Mouse (Mus musculus) stomach, embryonic 15.5 days (tissue): Measurements from ENCODE around the gene Ccnt2. TPM values are rescaled to one million over a fixed set of nuclear protein-coding genes. Genes with fewer than 3 reads are reported as not detected.

Experiments used
- ATAC-seq: fragments of 200-750 bp; cut with Nextera tagmentation; 2 replicates; pipeline ENCODE4 v1.8.0; 2017; ENCODE audit warnings: low read depth, moderate number of reproducible peaks, moderate TSS enrichment; ENCODE audit not compliant: insufficient read depth, low FRiP score
- H3K27ac ChIP-seq: fragments of 300-500 bp; sonication (generic); 2 replicates; pipeline ENCODE4 v1.5.1; 2015; ENCODE audit warnings: mild to moderate bottlenecking, inconsistent platforms
- H3K27me3 ChIP-seq: fragments of 300-500 bp; sonication (generic); replicated peaks from 2 replicates; pipeline ENCODE4 v1.6.1; 2015; ENCODE audit warnings: inconsistent platforms
- H3K36me3 ChIP-seq: fragments of 300-500 bp; sonication (generic); 2 replicates; pipeline ENCODE4 v1.6.1; 2015; ENCODE audit warnings: inconsistent platforms
- H3K4me1 ChIP-seq: fragments of 300-500 bp; sonication (generic); 2 replicates; pipeline ENCODE4 v1.6.1; 2015; ENCODE audit warnings: inconsistent platforms
- H3K4me2 ChIP-seq: fragments of 300-500 bp; sonication (generic); 2 replicates; pipeline ENCODE4 v1.6.1; 2015; ENCODE audit warnings: mild to moderate bottlenecking, inconsistent platforms
- H3K4me3 ChIP-seq: fragments of 300-500 bp; sonication (generic); replicated peaks from 2 replicates; pipeline ENCODE4 v1.5.1; 2015; ENCODE audit warnings: inconsistent platforms
- H3K9ac ChIP-seq: fragments of 300-500 bp; sonication (generic); 2 replicates; pipeline ENCODE4 v1.6.1; 2015; ENCODE audit warnings: inconsistent platforms
- H3K9me3 ChIP-seq: fragments of 300-500 bp; sonication (generic); 2 replicates; pipeline ENCODE4 v1.6.1; 2016; ENCODE audit warnings: inconsistent platforms
- WGBS: fragments of 180-500 bp; shearing (Covaris S2); methylation state at CpG from one replicate; pipeline ENCODE4 v1.1.7; 2015; 5-methylcytosine and 5-hydroxymethylcytosine counted together
- polyA plus RNA-seq: library from polyadenylated mRNA; unstranded; fragments of >200 nt; fragmentation: Nextera tagmentation; extraction: Ambion mirVana; gene quantifications from 2 replicates; pipeline ENCODE4 v1.2.1, GENCODE M21; 2015

Gene Ccnt2
- polyA plus RNA-seq, 1 experiment from 2014 or later: 73.5 TPM

DNA sequence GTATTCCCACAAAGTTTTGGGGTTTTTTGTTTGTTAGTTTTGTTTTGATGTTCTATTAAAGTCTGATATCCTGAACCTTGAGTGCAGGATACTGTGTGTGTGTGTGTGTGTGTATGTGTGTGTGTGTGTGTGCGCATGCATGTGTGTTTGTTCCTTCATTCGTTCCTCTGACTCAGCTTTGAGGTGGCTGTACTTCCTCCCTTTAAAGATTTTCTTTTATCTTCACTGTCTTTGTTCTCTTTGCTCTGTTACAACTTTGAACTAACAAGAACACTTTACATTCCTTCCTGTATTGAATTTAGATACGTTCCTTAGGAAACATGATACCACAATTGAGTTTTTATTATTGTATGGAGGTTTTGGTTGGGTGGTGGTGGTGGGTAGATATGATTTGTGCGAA, 22.4 kb downstream of the Ccnt2 start:
- H3K4me2 ChIP-seq: no peak overlapping the region
- no peak overlapping the region for H3K4me3 ChIP-seq
- H3K27ac ChIP-seq: no peak overlapping the region
- H3K9ac ChIP-seq: no peak overlapping the region
- 64% methylated on average over 4 of the region's 4 CpGs for WGBS
- 0 out of 2 replicates have a peak, but pooled peaks have one; percentile 22 for ATAC-seq
- H3K36me3 ChIP-seq: peaks cover 10% of the 10 kb centered on the region; the same call in 1 of the 2 replicates
- no peaks in the 10 kb centered on the region for H3K9me3 ChIP-seq
- H3K27me3 ChIP-seq: no peaks in the 10 kb centered on the region
- H3K4me1 ChIP-seq: no peaks in the 10 kb centered on the region

DNA sequence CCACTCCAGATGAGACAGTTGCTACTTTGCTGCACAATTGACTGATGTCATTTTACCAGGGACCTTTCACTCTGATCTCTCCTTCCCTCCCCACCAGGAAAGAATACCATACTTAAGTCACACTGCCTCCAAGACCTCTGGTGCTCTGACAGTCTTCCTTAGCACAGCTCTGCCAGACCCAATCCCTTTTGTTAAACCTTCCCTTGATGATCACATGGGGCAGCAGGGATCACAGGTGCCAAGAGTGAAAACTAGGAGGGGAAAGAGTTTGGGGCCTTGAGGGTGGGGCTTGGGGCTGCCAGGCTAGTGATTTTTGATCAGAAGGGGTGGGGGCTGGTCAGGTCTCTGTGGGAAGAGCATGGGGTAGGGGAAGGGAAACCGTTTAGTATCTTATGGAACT, 22.8 kb downstream of the Ccnt2 start:
- Histone ChIP-seq H3K27ac (no peak overlapping the region), H3K4me1 (no peaks in the 10 kb centered on the region), H3K4me3 (no peak overlapping the region), H3K36me3 (peaks cover 13% of the 10 kb centered on the region; the same call in 1 of the 2 replicates), H3K9ac (no peak overlapping the region), H3K27me3 (no peaks in the 10 kb centered on the region), H3K4me2 (no peak overlapping the region), H3K9me3 (no peaks in the 10 kb centered on the region)
- WGBS: 55% methylated on average over 1 of the region's 1 CpGs
- ATAC-seq: 0 out of 2 replicates have a peak, but pooled peaks have one; percentile 4

DNA sequence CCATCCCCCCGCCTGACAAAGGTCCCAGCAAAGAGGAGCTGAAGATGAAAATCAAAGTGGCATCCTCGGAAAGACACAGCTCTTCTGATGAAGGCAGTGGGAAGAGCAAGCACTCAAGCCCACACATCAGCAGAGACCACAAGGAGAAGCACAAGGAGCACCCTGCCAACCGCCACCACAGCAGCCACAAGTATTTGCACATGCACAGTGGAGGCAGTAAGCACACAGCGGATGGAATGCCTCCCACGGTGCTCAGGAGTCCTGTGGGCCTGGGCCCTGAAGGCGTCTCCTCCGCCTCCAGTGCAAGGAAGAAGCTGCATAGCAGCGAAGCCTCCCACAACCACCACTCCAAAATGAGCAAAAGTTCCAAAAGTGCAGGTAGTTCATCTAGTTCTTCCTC, 29.0 kb downstream of the Ccnt2 start:
- H3K4me1 ChIP-seq: no peaks in the 10 kb centered on the region
- no peak overlapping the region for H3K9ac ChIP-seq
- H3K4me2 ChIP-seq: no peak overlapping the region
- no peak overlapping the region for H3K27ac ChIP-seq
- H3K9me3 ChIP-seq: no peaks in the 10 kb centered on the region
- peaks cover 41% of the 10 kb centered on the region for H3K36me3 ChIP-seq
- WGBS: 90% methylated on average over 8 of the region's 8 CpGs
- no peaks in the 10 kb centered on the region for H3K27me3 ChIP-seq
- ATAC-seq: no peak
- no peak overlapping the region for H3K4me3 ChIP-seq

DNA sequence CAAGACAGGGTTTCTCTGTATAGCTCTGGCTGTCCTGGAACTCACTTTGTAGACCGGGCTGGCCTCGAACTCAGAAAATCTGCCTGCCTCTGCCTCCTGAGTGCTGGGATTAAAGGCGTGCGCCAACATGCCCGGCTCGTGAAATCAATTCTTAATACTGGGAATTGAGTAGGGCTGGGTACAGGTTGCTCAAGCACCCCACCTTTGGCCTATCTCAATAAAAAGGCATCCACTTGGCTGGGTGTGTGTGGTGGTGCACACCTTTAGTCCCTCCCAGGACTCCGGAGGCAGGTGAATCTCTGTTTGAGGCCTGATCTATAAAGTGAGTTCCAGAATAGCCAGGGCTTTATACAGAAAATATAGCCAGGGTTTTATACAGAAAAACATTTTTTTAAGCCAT, 34.7 kb downstream of the Ccnt2 start:
- peaks cover 10% of the 10 kb centered on the region; the same call in 1 of the 2 replicates for H3K36me3 ChIP-seq
- no peaks in the 10 kb centered on the region for H3K9me3 ChIP-seq
- no peak overlapping the region for H3K9ac ChIP-seq
- no peak overlapping the region for H3K27ac ChIP-seq
- no peak overlapping the region for H3K4me2 ChIP-seq
- WGBS: 95% methylated on average over 7 of the region's 7 CpGs
- H3K4me1 ChIP-seq: no peaks in the 10 kb centered on the region
- H3K27me3 ChIP-seq: no peaks in the 10 kb centered on the region
- no peak for ATAC-seq
- H3K4me3 ChIP-seq: no peak overlapping the region

DNA sequence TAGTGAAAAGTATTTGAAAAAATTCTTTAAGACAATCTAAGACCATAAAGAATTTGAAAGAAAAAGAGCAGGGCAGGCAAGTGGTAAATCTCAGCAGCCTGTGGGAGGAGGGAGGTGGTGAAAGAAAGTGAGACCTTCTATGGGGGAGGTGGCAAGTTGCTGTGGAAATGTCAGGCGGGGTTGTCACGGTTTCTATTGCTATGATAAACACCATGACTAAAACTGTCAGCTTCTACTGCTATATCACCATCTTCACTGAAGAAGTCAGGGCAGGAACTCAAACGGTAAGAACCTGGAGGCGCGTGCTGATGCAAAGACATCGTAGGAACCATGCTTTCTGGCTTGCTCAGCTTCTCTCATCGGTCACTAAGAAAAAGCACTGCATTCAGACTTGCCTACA, 39.0 kb downstream of the Ccnt2 start:
- no peak for ATAC-seq
- H3K4me2 ChIP-seq: no peak overlapping the region
- WGBS: 65% methylated on average over 7 of the region's 7 CpGs

DNA sequence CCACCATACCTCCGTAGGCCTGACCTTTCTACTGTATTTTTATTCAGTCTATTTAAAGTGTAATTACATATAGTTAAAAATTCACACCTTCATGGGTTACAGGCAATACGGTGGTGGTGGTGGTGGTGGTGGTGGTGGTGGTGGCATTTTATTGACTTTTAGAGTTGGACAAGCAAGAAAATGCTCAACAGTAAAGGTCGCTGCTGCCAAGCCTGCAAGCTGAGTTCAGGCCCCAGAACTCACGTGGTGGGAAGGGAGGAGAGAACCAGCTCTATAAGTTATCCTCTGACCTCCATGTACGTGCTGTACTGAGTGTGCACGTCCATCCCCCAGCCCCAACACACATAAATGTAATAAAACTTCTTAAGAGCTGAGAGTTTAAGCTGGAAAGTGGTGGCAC, 42.4 kb downstream of the Ccnt2 start:
- no peak overlapping the region for H3K27ac ChIP-seq
- ATAC-seq: no peak
- 78% methylated on average over 6 of the region's 6 CpGs for WGBS

More for the DNA sequence above, 39.0 kb downstream of the Ccnt2 start:
- H3K4me3 ChIP-seq: no peak overlapping the region
- no peak overlapping the region for H3K9ac ChIP-seq
- H3K4me1 ChIP-seq: no peaks in the 10 kb centered on the region
- H3K27ac ChIP-seq: no peak overlapping the region
- H3K36me3 ChIP-seq: no peaks in the 10 kb centered on the region
- H3K27me3 ChIP-seq: no peaks in the 10 kb centered on the region
- H3K9me3 ChIP-seq: no peaks in the 10 kb centered on the region

DNA sequence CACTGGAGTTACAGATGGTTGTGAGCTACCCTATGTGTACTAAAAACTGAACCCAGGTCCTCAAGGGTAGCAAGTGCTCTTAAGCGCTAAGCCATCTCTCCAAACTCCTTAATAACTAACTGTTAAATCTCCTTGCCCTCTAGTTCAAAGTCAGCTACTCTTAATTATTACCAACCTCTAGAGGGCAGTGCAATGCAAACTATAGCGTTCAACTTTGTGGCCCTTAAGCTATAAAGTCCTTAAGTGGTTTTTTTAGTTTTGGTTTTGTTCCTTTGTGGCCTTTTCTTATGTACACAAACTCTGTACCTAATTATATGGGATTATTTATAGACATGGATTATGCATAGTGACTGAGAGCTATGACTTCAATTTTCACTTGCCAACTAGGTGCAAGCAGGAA, 53.4 kb downstream of the Ccnt2 start:
- H3K9ac ChIP-seq: no peak overlapping the region
- H3K4me2 ChIP-seq: no peak overlapping the region
- no peak for ATAC-seq
- 14% methylated on average over 2 of the region's 2 CpGs for WGBS
- no peaks in the 10 kb centered on the region for H3K27me3 ChIP-seq
- no peak overlapping the region for H3K27ac ChIP-seq
- H3K9me3 ChIP-seq: no peaks in the 10 kb centered on the region
- no peaks in the 10 kb centered on the region for H3K36me3 ChIP-seq
- no peaks in the 10 kb centered on the region for H3K4me1 ChIP-seq
- no peak overlapping the region for H3K4me3 ChIP-seq

More for the DNA sequence above, 42.4 kb downstream of the Ccnt2 start:
- no peaks in the 10 kb centered on the region for H3K27me3 ChIP-seq
- H3K4me1 ChIP-seq: no peaks in the 10 kb centered on the region
- no peak overlapping the region for H3K4me3 ChIP-seq
- no peak overlapping the region for H3K9ac ChIP-seq
- H3K36me3 ChIP-seq: no peaks in the 10 kb centered on the region
- H3K9me3 ChIP-seq: no peaks in the 10 kb centered on the region
- H3K4me2 ChIP-seq: no peak overlapping the region

DNA sequence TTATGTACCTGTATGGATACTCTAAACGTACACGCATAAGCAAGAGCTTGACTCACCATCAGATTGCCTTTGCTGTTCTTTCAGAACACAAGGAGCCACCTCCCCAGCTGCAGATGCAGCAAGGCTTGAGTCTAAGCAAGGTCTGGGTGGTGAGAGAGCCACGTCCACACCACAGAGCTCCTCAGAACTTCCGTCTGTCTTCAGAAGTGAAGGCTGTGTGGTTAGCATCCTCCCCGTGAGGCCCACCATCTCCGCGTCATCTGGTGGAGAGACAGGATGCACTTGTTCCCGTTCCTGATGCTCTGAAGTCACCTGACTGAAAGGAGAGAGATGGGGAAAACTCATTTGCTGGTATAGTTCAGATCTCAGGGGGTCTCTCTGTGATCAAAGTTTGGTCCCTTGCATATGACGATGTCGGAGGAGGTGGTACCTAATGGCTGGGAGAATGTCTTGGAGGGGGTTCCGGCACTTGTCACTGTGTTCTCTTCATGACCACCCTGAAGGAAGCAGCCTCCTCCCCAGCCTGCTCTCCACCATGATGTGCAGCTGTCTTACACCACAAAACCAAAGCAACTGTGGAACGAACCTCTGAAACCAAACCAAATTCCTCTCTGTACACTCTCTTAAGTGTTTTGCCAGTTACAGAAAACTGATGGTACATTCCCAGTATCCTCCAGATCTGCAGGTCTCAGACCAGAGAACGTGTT, 56.4 kb downstream of the Ccnt2 start:
- no peaks in the 10 kb centered on the region for H3K4me1 ChIP-seq
- H3K27ac ChIP-seq: no peak overlapping the region
- no peak overlapping the region for H3K4me3 ChIP-seq
- H3K9me3 ChIP-seq: no peaks in the 10 kb centered on the region
- H3K4me2 ChIP-seq: no peak overlapping the region
- WGBS: 77% methylated on average over 13 of the region's 13 CpGs
- no peak overlapping the region for H3K9ac ChIP-seq
- no peaks in the 10 kb centered on the region for H3K36me3 ChIP-seq
- ATAC-seq: no peak
- no peaks in the 10 kb centered on the region for H3K27me3 ChIP-seq

DNA sequence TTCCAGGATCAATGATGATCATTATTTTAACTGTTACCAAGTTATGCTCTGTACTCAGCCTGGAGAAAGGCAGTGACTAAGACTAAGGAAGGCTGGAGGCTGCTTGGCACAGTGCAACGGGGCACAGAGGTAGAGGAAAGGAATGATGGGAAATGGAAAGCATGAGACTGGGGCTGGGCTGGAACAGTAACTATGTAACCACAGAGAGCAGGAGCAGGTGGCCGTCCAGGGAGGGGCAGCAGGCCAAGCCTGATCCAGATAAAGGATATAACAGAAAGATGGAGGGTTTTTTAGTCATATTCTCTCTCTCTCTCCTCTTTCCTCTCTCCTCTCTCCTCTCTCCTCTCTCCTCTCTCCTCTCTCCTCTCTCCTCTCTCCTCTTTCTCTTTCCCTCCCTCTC, 59.8 kb downstream of the Ccnt2 start:
- H3K4me2 ChIP-seq: no peak overlapping the region
- H3K27ac ChIP-seq: no peak overlapping the region
- H3K9me3 ChIP-seq: no peaks in the 10 kb centered on the region
- no peaks in the 10 kb centered on the region for H3K27me3 ChIP-seq
- H3K9ac ChIP-seq: no peak overlapping the region
- no peaks in the 10 kb centered on the region for H3K36me3 ChIP-seq
- 28% methylated on average over 2 of the region's 2 CpGs for WGBS
- ATAC-seq: no peak
- H3K4me1 ChIP-seq: no peaks in the 10 kb centered on the region
- no peak overlapping the region for H3K4me3 ChIP-seq

DNA sequence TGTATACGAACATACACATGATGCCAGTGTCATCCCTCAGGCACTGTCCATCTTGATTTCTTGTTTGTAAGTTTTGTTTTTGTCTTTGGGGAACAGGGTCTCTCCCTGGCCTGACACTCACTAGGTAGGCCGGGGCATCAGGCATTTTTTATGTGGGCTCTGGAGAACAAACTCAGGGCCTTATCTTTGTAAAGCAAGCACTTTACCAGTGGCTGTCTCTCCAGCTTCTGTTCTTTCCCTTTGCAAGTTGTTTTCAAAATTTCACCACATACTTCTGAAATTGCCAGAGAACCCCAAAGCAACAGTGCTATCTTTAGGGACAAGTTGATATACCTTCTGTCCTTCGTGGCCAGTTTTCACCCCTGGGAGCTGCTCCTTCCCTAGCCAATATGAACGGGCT, 60.2 kb downstream of the Ccnt2 start:
- whole genome bisulfite sequencing: 63% methylated on average over 4 of the region's 4 CpGs

DNA sequence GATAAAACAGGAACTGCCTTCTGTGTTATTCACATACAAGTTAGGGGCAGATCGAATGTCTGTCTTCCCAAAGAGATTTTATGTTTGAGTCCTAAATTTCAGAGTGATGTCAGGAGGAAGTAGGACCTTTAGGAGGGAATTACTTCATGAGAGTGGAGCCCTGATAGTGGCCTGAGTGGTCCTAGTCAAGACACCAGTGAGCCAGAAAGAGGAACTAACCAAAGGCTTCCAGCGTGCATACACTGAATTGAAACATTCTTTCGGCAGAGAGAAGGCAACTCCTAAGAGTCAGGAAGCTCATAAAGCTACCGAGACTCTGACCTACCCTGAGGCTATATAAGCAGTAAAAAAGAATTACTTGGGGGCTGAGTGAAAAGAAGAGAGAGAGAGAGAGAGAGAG, 62.7 kb downstream of the Ccnt2 start:
- no peaks in the 10 kb centered on the region for H3K4me1 ChIP-seq
- H3K4me2 ChIP-seq: no peak overlapping the region
- WGBS: 77% methylated on average over 4 of the region's 4 CpGs
- no peak overlapping the region for H3K9ac ChIP-seq
- H3K4me3 ChIP-seq: no peak overlapping the region
- H3K36me3 ChIP-seq: no peaks in the 10 kb centered on the region
- no peaks in the 10 kb centered on the region for H3K27me3 ChIP-seq
- no peak overlapping the region for H3K27ac ChIP-seq
- no peaks in the 10 kb centered on the region for H3K9me3 ChIP-seq
- ATAC-seq: no peak

More for the DNA sequence above, 60.2 kb downstream of the Ccnt2 start:
- Histone ChIP-seq H3K36me3 (no peaks in the 10 kb centered on the region), H3K9me3 (no peaks in the 10 kb centered on the region), H3K4me3 (no peak overlapping the region), H3K9ac (no peak overlapping the region), H3K27ac (no peak overlapping the region), H3K27me3 (no peaks in the 10 kb centered on the region), H3K4me1 (no peaks in the 10 kb centered on the region), H3K4me2 (no peak overlapping the region)
- no peak for ATAC-seq

DNA sequence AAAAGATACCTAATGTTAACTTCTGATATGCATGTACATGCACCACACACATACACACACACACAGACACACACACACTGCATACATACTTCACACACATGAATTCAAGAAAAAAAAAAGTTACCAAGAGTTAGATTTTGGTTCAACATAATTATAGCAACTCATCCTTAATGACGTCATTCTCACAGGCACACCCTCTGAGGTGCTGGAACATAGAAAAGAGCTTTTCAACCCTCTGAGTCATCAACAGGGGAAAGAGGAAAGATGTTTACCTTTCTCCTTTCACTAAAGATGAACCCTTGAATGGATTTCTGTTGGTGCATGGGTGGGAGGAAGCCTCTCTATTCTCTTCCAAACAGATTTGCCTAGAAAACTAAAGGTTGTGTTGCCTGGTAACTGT, 64.6 kb downstream of the Ccnt2 start:
- no peak for ATAC-seq
- Histone ChIP-seq H3K27me3 (no peaks in the 10 kb centered on the region), H3K27ac (no peak overlapping the region), H3K4me2 (no peak overlapping the region), H3K4me3 (no peak overlapping the region), H3K36me3 (no peaks in the 10 kb centered on the region), H3K4me1 (no peaks in the 10 kb centered on the region), H3K9ac (no peak overlapping the region), H3K9me3 (no peaks in the 10 kb centered on the region)
- 48% methylated on average over 1 of the region's 1 CpGs for WGBS

DNA sequence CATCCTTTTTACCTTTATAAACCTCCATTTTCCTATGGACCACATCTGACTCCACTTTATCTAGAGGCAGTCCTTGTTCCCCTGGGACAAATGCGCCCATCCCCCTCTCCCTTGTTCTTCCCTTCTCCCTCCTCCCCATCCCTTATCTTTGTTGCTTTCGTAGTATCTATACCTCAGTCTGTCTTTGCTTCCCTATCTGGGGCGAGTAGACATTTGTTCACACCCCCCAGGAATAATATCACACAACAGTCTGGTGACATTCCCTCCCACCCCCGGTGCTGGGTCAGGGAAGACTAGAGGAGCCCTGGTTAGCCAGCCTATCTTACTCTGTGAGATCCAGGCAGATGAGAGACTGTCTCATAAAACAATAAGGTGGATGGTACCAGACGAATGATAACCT, 71.5 kb downstream of the Ccnt2 start:
- no peaks in the 10 kb centered on the region for H3K36me3 ChIP-seq
- 80% methylated on average over 5 of the region's 5 CpGs for WGBS
- H3K9ac ChIP-seq: no peak overlapping the region
- no peak overlapping the region for H3K27ac ChIP-seq
- H3K4me3 ChIP-seq: no peak overlapping the region
- no peak overlapping the region for H3K4me2 ChIP-seq
- H3K9me3 ChIP-seq: no peaks in the 10 kb centered on the region
- H3K27me3 ChIP-seq: no peaks in the 10 kb centered on the region
- no peaks in the 10 kb centered on the region for H3K4me1 ChIP-seq
- ATAC-seq: no peak
